Mouse (Mus musculus) intestine, embryonic 14.5 days (tissue): Measurements from ENCODE around the gene Impg2. TPM values are rescaled to one million over a fixed set of nuclear protein-coding genes. Genes with fewer than 3 reads are reported as not detected.

Experiments
- ATAC-seq: fragments of 200-750 bp; cut with Nextera tagmentation; replicated peaks from 2 replicates; pipeline ENCODE4 v1.8.0; 2017; ENCODE audit warnings: low read depth, moderate number of reproducible peaks, moderate TSS enrichment, moderate library complexity; ENCODE audit not compliant: low FRiP score, low TSS enrichment
- DNase-seq: peaks from one replicate; pipeline ENCODE4 v3.0.0-alpha.2; 2018; ENCODE audit warnings: low spot score
- H3K27ac ChIP-seq: fragments of 300-500 bp; sonication (generic); 2 replicates; pipeline ENCODE4 v1.5.1; 2014; ENCODE audit warnings: low read depth, mild to moderate bottlenecking, control low read depth
- H3K27me3 ChIP-seq: fragments of 300-500 bp; sonication (generic); replicated peaks from 2 replicates; pipeline ENCODE4 v1.6.1; 2014; ENCODE audit warnings: low read length, control low read depth; ENCODE audit not compliant: control insufficient read depth, insufficient read depth
- H3K36me3 ChIP-seq: fragments of 300-500 bp; sonication (generic); 2 replicates; pipeline ENCODE4 v1.6.1; 2014; ENCODE audit warnings: low read length, control low read depth; ENCODE audit not compliant: control insufficient read depth, insufficient read depth
- H3K4me1 ChIP-seq: fragments of 300-500 bp; sonication (generic); replicated peaks from 2 replicates; pipeline ENCODE4 v1.6.1; 2014; ENCODE audit warnings: low read length, control low read depth, mixed read lengths; ENCODE audit not compliant: control insufficient read depth, insufficient read depth
- H3K4me2 ChIP-seq: fragments of 300-500 bp; sonication (generic); 2 replicates; pipeline ENCODE4 v1.6.1; 2014; ENCODE audit warnings: low read length
- H3K4me3 ChIP-seq: fragments of 300-500 bp; sonication (generic); 2 replicates; pipeline ENCODE4 v1.5.1; 2014; ENCODE audit warnings: low read depth, low read length, control low read depth, mixed read lengths
- H3K9ac ChIP-seq: fragments of 300-500 bp; sonication (generic); 2 replicates; pipeline ENCODE4 v1.6.1; 2014; ENCODE audit warnings: mild to moderate bottlenecking, low read length
- H3K9me3 ChIP-seq: fragments of 300-500 bp; sonication (generic); 2 replicates; pipeline ENCODE4 v1.6.1; 2016; ENCODE audit warnings: low read length, control low read depth; ENCODE audit not compliant: control insufficient read depth
- WGBS: fragments of 180-500 bp; shearing (Covaris S2); extraction: QIAGEN DNeasy Blood & Tissue Kit; methylation state at CpG from one replicate; pipeline ENCODE4 v1.1.7; 2014; 5-methylcytosine and 5-hydroxymethylcytosine counted together
- polyA plus RNA-seq: library from polyadenylated mRNA; unstranded; fragments of >200 nt; fragmentation: Nextera tagmentation; extraction: Ambion mirVana; gene quantifications from 2 replicates; pipeline ENCODE4 v1.2.1, GENCODE M21; 2014

Gene Impg2
- polyA plus RNA-seq, 1 experiment from 2014 or later: 0.05 TPM

DNA sequence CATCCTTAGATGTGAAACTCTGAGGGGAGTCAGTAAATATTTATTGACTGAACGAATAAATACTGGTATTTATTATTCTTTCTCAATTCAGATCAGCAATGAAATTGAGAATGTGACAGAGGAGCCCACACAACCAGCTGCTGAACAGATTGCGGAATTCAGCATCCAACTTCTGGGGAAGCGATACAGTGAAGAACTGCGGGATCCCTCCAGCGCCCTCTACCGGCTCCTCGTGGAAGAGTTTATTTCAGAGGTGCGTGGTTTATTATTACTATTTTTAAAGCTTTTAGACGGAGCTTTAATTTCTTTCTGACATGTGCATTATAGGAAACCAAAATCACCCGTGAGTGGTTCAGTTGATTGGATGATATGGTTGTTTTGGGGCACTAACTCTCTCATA is 27.2 kb downstream of the Impg2 start:
- Histone ChIP-seq H3K9me3 (no peaks in the 10 kb centered on the region), H3K36me3 (no peaks in the 10 kb centered on the region), H3K4me1 (no peaks in the 10 kb centered on the region), H3K27me3 (no peaks in the 10 kb centered on the region), H3K9ac (no peak overlapping the region), H3K27ac (no peak overlapping the region), H3K4me3 (no peak overlapping the region), H3K4me2 (no peak overlapping the region)
- DNase-seq (peak; percentile 66), ATAC-seq (no peak)
- WGBS: 62% methylated on average over 10 of the region's 10 CpGs

DNA sequence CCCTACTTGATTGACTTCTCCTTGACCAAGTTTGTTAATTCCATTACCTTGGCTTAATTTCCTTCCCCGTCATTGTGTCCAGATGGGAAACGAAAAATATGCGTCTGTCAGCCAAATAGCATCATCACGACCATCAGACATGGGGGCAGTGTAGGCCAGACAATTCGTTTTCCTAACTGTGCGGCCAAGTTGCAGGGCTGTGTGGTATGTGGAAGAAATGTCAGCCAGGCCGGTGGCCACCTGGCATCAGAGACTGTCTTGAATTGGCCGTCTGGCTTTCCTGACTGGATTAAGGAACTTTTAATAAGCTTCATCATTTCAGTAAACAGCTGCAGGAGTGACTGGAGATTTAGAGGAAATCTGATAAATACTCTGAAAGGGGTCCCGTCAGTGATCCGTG is 28.6 kb downstream of the Impg2 start:
- H3K4me2 ChIP-seq: no peak overlapping the region
- no peak overlapping the region for H3K4me3 ChIP-seq
- H3K4me1 ChIP-seq: no peaks in the 10 kb centered on the region
- ATAC-seq (no peak), DNase-seq (no peak)
- no peaks in the 10 kb centered on the region for H3K36me3 ChIP-seq
- no peak overlapping the region for H3K9ac ChIP-seq
- H3K9me3 ChIP-seq: no peaks in the 10 kb centered on the region
- WGBS: 75% methylated on average over 10 of the region's 10 CpGs
- H3K27me3 ChIP-seq: no peaks in the 10 kb centered on the region
- H3K27ac ChIP-seq: no peak overlapping the region

DNA sequence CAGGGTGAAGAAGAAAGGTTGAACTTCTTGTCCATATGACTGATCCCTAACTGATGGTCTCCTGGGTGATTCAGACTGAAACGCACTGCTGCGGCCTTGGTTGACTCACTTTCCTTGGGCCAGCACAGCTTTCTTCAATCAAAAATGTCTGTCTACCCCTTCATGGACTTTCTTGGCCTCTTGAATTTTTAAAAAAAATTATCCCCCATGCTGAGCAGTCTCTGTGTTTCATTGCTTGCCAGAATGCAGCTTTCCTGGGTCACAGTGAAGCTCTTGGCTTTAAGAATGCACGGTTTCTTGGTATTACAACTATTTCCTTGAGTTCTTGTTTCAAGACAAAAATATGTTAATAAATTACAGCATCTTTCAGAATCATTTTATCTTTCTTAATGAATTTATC is 41.9 kb downstream of the Impg2 start:
- Histone ChIP-seq H3K36me3 (no peaks in the 10 kb centered on the region), H3K4me3 (no peak overlapping the region), H3K4me2 (no peak overlapping the region), H3K27ac (no peak overlapping the region), H3K9me3 (no peaks in the 10 kb centered on the region), H3K27me3 (no peaks in the 10 kb centered on the region), H3K9ac (no peak overlapping the region), H3K4me1 (no peaks in the 10 kb centered on the region)
- ATAC-seq: no peak
- 86% methylated on average over 3 of the region's 3 CpGs for WGBS
- no peak for DNase-seq

DNA sequence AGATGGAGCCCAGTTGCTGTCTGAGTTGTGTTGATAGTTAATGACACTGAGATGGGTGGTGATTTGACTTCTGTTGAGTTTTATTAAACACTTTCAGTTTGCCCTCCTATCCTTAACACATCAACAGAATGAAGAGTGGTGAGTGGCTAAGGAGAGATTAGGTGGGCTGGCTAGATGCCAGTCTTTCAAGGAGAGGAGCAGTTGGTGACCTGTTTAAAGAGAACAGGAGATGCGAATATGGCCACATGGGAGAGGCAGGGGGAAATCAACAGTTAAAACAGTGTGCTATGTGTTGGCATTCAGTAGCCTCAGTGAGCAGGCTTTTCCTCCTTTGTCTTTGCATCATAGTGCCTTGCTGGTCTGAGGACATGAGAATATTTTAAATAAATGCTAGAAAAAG is 69.8 kb downstream of the Impg2 start:
- Histone ChIP-seq H3K4me2 (no peak overlapping the region), H3K36me3 (no peaks in the 10 kb centered on the region), H3K27me3 (no peaks in the 10 kb centered on the region), H3K4me3 (no peak overlapping the region), H3K9ac (no peak overlapping the region), H3K27ac (no peak overlapping the region), H3K9me3 (no peaks in the 10 kb centered on the region), H3K4me1 (no peaks in the 10 kb centered on the region)
- WGBS: 88% methylated on average over 1 of the region's 1 CpGs
- ATAC-seq (no peak), DNase-seq (no peak)

DNA sequence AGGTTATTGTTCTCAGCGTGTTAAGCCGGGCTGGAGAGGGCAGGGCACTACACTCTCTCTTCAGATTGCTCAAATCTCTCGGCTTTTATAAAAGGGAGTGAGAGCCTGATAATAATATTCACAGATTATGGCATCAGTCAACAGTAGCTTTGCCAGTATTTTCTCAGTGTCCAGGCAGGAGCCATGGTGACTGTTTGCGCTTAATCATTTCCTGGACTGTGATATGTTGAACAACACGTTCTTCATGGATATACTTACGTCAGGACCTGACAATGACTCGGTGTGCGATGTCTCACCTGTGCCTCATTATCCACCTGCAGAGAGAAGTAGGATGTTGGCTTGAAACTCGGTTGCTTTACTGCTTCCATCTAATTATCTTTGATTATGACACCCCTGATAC is 74.9 kb downstream of the Impg2 start:
- ATAC-seq (no peak), DNase-seq (no peak)
- Histone ChIP-seq H3K36me3 (no peaks in the 10 kb centered on the region), H3K4me3 (no peak overlapping the region), H3K27me3 (no peaks in the 10 kb centered on the region), H3K9ac (no peak overlapping the region), H3K9me3 (no peaks in the 10 kb centered on the region), H3K4me1 (no peaks in the 10 kb centered on the region), H3K4me2 (no peak overlapping the region), H3K27ac (no peak overlapping the region)
- 74% methylated on average over 9 of the region's 9 CpGs for WGBS

DNA sequence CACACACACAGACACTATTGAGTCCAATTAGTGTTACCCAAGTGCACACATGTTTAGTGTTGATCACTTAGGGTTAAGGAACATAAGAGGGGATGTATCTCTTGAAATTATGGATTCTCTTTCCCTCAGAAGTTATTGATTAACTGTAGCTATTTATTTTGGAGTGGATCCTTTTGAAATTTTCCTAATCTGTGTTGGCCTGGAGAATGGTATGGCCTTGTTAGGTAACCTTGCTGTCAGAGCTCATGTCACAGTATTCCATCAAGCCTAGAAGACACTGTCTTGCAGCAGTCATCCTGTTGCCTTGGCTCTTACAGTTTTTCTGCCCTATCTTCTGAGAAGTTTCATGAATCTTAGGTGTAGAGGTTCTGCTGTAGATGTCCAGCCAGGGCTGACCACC is 75.6 kb downstream of the Impg2 start:
- DNase-seq: no peak

DNA sequence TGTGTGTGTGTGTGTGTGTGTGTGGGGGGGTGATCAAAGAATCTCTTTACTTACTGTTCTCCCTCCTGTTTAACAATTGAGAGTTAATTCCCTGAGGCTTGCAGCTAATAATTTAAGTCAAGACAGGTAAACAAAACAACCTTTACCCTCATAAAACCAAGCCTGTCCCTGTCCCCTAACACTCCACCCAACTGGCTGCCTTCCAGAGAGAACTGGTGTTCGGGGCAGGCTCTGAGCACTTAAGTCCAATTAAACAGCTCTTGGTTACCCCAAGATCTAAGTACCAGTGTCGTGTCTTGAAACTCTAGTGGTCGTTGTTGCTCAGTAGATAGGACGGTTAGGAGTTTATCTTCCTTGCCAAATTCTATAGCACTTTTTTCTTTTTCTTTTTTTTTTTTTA is 77.2 kb downstream of the Impg2 start:
- Histone ChIP-seq H3K4me1 (no peaks in the 10 kb centered on the region), H3K27me3 (no peaks in the 10 kb centered on the region), H3K9me3 (no peaks in the 10 kb centered on the region), H3K4me2 (no peak overlapping the region), H3K36me3 (no peaks in the 10 kb centered on the region), H3K27ac (no peak overlapping the region), H3K9ac (no peak overlapping the region), H3K4me3 (no peak overlapping the region)
- DNase-seq (no peak), ATAC-seq (no peak)
- 61% methylated on average over 4 of the region's 4 CpGs for WGBS

More for the DNA sequence above, 75.6 kb downstream of the Impg2 start:
- Histone ChIP-seq H3K4me2 (no peak overlapping the region), H3K27ac (no peak overlapping the region), H3K9ac (no peak overlapping the region), H3K9me3 (no peaks in the 10 kb centered on the region), H3K36me3 (no peaks in the 10 kb centered on the region), H3K27me3 (no peaks in the 10 kb centered on the region), H3K4me3 (no peak overlapping the region), H3K4me1 (no peaks in the 10 kb centered on the region)
- ATAC-seq: no peak

DNA sequence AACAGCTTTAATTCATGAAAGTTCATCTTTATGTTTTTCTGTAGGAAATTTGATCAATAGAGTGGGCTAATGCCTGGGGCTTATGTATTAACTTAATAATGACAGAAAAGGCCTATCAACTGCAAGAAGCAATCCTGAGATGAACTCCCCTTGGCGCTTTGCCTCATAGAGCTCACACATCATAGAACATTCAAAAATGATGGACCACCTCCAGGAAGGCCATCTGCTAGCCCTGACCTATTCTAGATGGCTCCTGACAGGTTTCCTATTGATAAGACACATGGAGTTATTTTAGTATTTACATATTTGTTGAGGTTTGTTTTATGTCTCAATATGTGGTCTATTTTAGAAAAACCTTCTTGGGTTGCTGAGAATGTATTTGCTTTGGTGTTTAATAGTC is 79.2 kb downstream of the Impg2 start:
- DNase-seq (no peak), ATAC-seq (no peak)
- Histone ChIP-seq H3K36me3 (no peaks in the 10 kb centered on the region), H3K4me3 (no peak overlapping the region), H3K9ac (no peak overlapping the region), H3K27ac (no peak overlapping the region), H3K4me1 (no peaks in the 10 kb centered on the region), H3K4me2 (no peak overlapping the region), H3K27me3 (no peaks in the 10 kb centered on the region), H3K9me3 (no peaks in the 10 kb centered on the region)
- 97% methylated on average over 1 of the region's 1 CpGs for WGBS

DNA sequence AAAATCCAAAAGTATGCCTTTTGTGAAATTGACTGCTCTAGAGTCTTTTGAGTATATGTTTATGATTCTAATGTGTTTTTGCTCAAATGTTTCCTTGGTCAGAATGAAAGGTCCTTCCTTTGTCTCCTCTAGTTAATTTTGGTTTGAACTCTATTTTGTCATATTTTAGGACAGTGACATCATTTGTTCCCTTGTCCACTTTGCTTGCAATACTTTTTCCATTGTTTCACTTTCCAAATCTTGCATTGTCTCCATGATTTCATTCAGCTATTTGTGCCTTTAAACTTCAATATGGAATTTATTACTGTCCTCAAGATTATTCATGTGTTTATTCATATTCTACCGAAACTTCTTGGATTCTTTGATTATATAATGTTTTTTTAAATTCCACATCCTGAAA is 79.8 kb downstream of the Impg2 start:
- no peaks in the 10 kb centered on the region for H3K27me3 ChIP-seq
- H3K4me3 ChIP-seq: no peak overlapping the region
- no peak overlapping the region for H3K4me2 ChIP-seq
- DNase-seq (no peak), ATAC-seq (no peak)
- 76% methylated on average over 1 of the region's 1 CpGs for WGBS
- H3K9me3 ChIP-seq: no peaks in the 10 kb centered on the region
- H3K4me1 ChIP-seq: no peaks in the 10 kb centered on the region
- H3K9ac ChIP-seq: no peak overlapping the region
- H3K27ac ChIP-seq: no peak overlapping the region
- no peaks in the 10 kb centered on the region for H3K36me3 ChIP-seq
